Mouse (Mus musculus): ENCODE measurements at regions not wholly inside any gene's neighbourhood (a gene's known extent, or its start where the extent isn't known, plus 50 kb on each side); places are given as distances from the start of the nearest gene placed in this dataset.

- no peak for TF ChIP-seq POLR2A (IDR thresholded peaks at IDR 0.05; ENCODE audit: insufficient read depth, low read depth, low read length)
- no peak for TF ChIP-seq CTCF (IDR thresholded peaks at IDR 0.05; ENCODE audit: insufficient read depth, low read depth, low read length)
Observed at GRCm38 (mm10) chr3:52724354-52724753, 292.7 kb downstream of the Cog6 start.

Measured in olfactory bulb, adult 2 months (tissue).